Mouse (Mus musculus) MEL (cell line): ENCODE results near the gene Ubtf. TPM values are rescaled to one million over a fixed set of nuclear protein-coding genes. Genes with fewer than 3 reads are reported as not detected.
A peak's percentile ranks its signal among the peaks of the same experiment; 100 is the strongest.

Experiments used
- DNase-seq: peaks from one replicate; pipeline ENCODE4 v3.0.0; 2011; ENCODE audit warnings: low read depth, low spot score
- H3K27ac ChIP-seq: 2 replicates; pipeline ENCODE4 v1.5.1; 2012; ENCODE audit warnings: low read depth, mild to moderate bottlenecking, control low read depth, low read length, moderate library complexity; ENCODE audit not compliant: control insufficient read depth
- H3K27me3 ChIP-seq, 2 experiments: fragments of 150-350 bp in 1 of 2; sonication (generic) in 1 of 2; 2 replicates each; pipeline ENCODE4 v1.6.1; 2012; ENCODE audit warnings: low read length in 2 of 2, mild to moderate bottlenecking in 2 of 2, improper control_type of control experiment in 1 of 2, moderate library complexity in 1 of 2; ENCODE audit not compliant: insufficient read depth in 2 of 2, control insufficient read depth in 1 of 2
- H3K36me3 ChIP-seq, 2 experiments: 2 replicates each; pipeline ENCODE4 v1.6.1; 2012 to 2014; ENCODE audit warnings: low read length in 2 of 2, improper control_type of control experiment in 1 of 2, inconsistent platforms in 1 of 2, mild to moderate bottlenecking in 1 of 2; ENCODE audit not compliant: insufficient read depth in 2 of 2, control insufficient read depth in 1 of 2
- H3K4me1 ChIP-seq, 2 experiments: fragments of 150-350 bp in 1 of 2; sonication (generic) in 1 of 2; 2 replicates each; pipeline ENCODE4 v1.6.1; 2012; ENCODE audit warnings: low read length in 2 of 2, improper control_type of control experiment in 1 of 2, mild to moderate bottlenecking in 1 of 2; ENCODE audit not compliant: insufficient read depth in 2 of 2, control insufficient read depth in 1 of 2
- H3K4me3 ChIP-seq, 2 experiments: fragments of 150-350 bp in 1 of 2; sonication (generic) in 1 of 2; 2 replicates each; pipeline ENCODE4 v1.5.1; 2012; ENCODE audit warnings: low read depth in 2 of 2, low read length in 2 of 2, mild to moderate bottlenecking in 2 of 2, moderate library complexity in 2 of 2, control low read depth in 1 of 2, improper control_type of control experiment in 1 of 2; ENCODE audit not compliant: control insufficient read depth in 1 of 2, insufficient read depth in 1 of 2
- H3K79me2 ChIP-seq: 2 replicates; pipeline ENCODE4 v1.6.1; 2012; ENCODE audit warnings: mild to moderate bottlenecking, low read length, moderate library complexity; ENCODE audit not compliant: control insufficient read depth, poor library complexity, insufficient read depth
- H3K9ac ChIP-seq: 2 replicates; pipeline ENCODE4 v1.6.1; 2012; ENCODE audit warnings: low read depth, mild to moderate bottlenecking, control low read depth, low read length, moderate library complexity; ENCODE audit not compliant: control insufficient read depth, poor library complexity, severe bottlenecking
- H3K9me3 ChIP-seq: fragments of 150-350 bp; sonication (generic); replicated peaks from 2 replicates; pipeline ENCODE4 v1.6.1; 2012; ENCODE audit warnings: mild to moderate bottlenecking, low read length, improper control_type of control experiment, moderate library complexity; ENCODE audit not compliant: insufficient read depth
- BHLHE40 ChIP-seq: IDR thresholded peaks from 2 replicates; pipeline ENCODE4 v1.6.1; 2012; ENCODE audit warnings: low read depth, mild to moderate bottlenecking, inconsistent platforms, low read length, improper control_type of control experiment, borderline replicate concordance
- CTCF ChIP-seq, 3 experiments: IDR thresholded peaks in 2 of 3; conservative IDR thresholded peaks in 1 of 3; 2 replicates each; pipeline ENCODE4 v1.5.1; 2011 to 2012; ENCODE audit warnings: low read length in 3 of 3, low read depth in 2 of 3, mild to moderate bottlenecking in 2 of 3, improper control_type of control experiment in 1 of 3, inconsistent platforms in 1 of 3, mixed read lengths in 1 of 3, moderate library complexity in 1 of 3; ENCODE audit not compliant: control insufficient read depth in 1 of 3, insufficient read depth in 1 of 3, poor library complexity in 1 of 3, severe bottlenecking in 1 of 3
- E2F4 ChIP-seq: IDR thresholded peaks from 2 replicates; pipeline ENCODE4 v1.6.1; 2011; ENCODE audit warnings: low read depth, low read length, improper control_type of control experiment, borderline replicate concordance
- EP300 ChIP-seq, 2 experiments: IDR thresholded peaks; 2 replicates each; pipeline ENCODE4 v1.6.1; 2011; ENCODE audit warnings: improper control_type of control experiment in 2 of 2, low read length in 2 of 2, low read depth in 1 of 2, mild to moderate bottlenecking in 1 of 2
- ETS1 ChIP-seq: IDR thresholded peaks from 2 replicates; pipeline ENCODE4 v1.6.1; 2012; ENCODE audit warnings: low read depth, mild to moderate bottlenecking, inconsistent platforms, low read length, improper control_type of control experiment, moderate library complexity
- GABPA ChIP-seq: IDR thresholded peaks from 2 replicates; pipeline ENCODE4 v1.6.1; 2012; ENCODE audit warnings: low read depth, mild to moderate bottlenecking, inconsistent platforms, low read length, improper control_type of control experiment, moderate library complexity
- HCFC1 ChIP-seq: IDR thresholded peaks from 2 replicates; pipeline ENCODE4 v1.6.1; 2012; ENCODE audit warnings: low read depth, mild to moderate bottlenecking, inconsistent platforms, low read length, improper control_type of control experiment, moderate library complexity
- JUND ChIP-seq: IDR thresholded peaks from 2 replicates; pipeline ENCODE4 v1.6.1; 2011; ENCODE audit warnings: low read depth, mild to moderate bottlenecking, improper control_type of control experiment, low read length
- KAT2A ChIP-seq: conservative IDR thresholded peaks from 2 replicates; pipeline ENCODE4 v1.6.1; 2012; ENCODE audit warnings: low read depth, low read length, improper control_type of control experiment, inconsistent platforms
- MAFK ChIP-seq: IDR thresholded peaks from 2 replicates; pipeline ENCODE4 v1.6.1; 2011; ENCODE audit warnings: low read depth, mild to moderate bottlenecking, low read length, improper control_type of control experiment, borderline replicate concordance
- MAX ChIP-seq: IDR thresholded peaks from 2 replicates; pipeline ENCODE4 v1.6.1; 2011; ENCODE audit warnings: low read length, improper control_type of control experiment
- MAZ ChIP-seq: IDR thresholded peaks from 2 replicates; pipeline ENCODE4 v1.6.1; 2012; ENCODE audit warnings: low read depth, mild to moderate bottlenecking, inconsistent platforms, low read length, improper control_type of control experiment
- MXI1 ChIP-seq: IDR thresholded peaks from 2 replicates; pipeline ENCODE4 v1.6.1; 2011; ENCODE audit warnings: mild to moderate bottlenecking, low read depth, low read length, improper control_type of control experiment
- MYB ChIP-seq: IDR thresholded peaks from 2 replicates; pipeline ENCODE4 v1.6.1; 2011; ENCODE audit warnings: mild to moderate bottlenecking, low read depth, low read length, improper control_type of control experiment
- MYC ChIP-seq: IDR thresholded peaks from 2 replicates; pipeline ENCODE4 v1.6.1; 2011; ENCODE audit warnings: low read depth, mild to moderate bottlenecking, low read length, improper control_type of control experiment, moderate library complexity
- NELFE ChIP-seq: IDR thresholded peaks from 2 replicates; pipeline ENCODE4 v1.6.1; 2011; ENCODE audit warnings: low read depth, low read length, improper control_type of control experiment
- POLR2AphosphoS2 ChIP-seq: IDR thresholded peaks from 2 replicates; pipeline ENCODE4 v1.6.1; 2011; ENCODE audit warnings: low read length, improper control_type of control experiment
- RAD21 ChIP-seq: IDR thresholded peaks from 2 replicates; pipeline ENCODE4 v1.6.1; 2011; ENCODE audit warnings: mild to moderate bottlenecking, low read depth, low read length, improper control_type of control experiment
- SIN3A ChIP-seq: IDR thresholded peaks from 2 replicates; pipeline ENCODE4 v1.6.1; 2012; ENCODE audit warnings: low read length, improper control_type of control experiment, inconsistent platforms
- SMC3 ChIP-seq: IDR thresholded peaks from 2 replicates; pipeline ENCODE4 v1.6.1; 2011; ENCODE audit warnings: low read depth, low read length, improper control_type of control experiment
- TAL1 ChIP-seq: IDR thresholded peaks from 2 replicates; pipeline ENCODE4 v1.6.1; 2012; ENCODE audit warnings: mild to moderate bottlenecking, inconsistent platforms, low read length, moderate library complexity, mixed read lengths
- TBP ChIP-seq: IDR thresholded peaks from 2 replicates; pipeline ENCODE4 v1.8.0; 2011; ENCODE audit warnings: low read depth, low read length, improper control_type of control experiment
- TCF12 ChIP-seq: IDR thresholded peaks from 2 replicates; pipeline ENCODE4 v1.6.1; 2014; ENCODE audit warnings: low read depth, mild to moderate bottlenecking, inconsistent platforms, low read length, improper control_type of control experiment, moderate library complexity
- UBTF ChIP-seq: IDR thresholded peaks from 2 replicates; pipeline ENCODE4 v1.6.1; 2012; ENCODE audit warnings: low read depth, mild to moderate bottlenecking, inconsistent platforms, low read length, improper control_type of control experiment, moderate library complexity, borderline replicate concordance; ENCODE audit not compliant: insufficient read depth
- USF1 ChIP-seq: IDR thresholded peaks from 2 replicates; pipeline ENCODE4 v1.6.1; 2014; ENCODE audit warnings: low read depth, mild to moderate bottlenecking, inconsistent platforms, low read length, improper control_type of control experiment, moderate library complexity
- USF2 ChIP-seq, 2 experiments: IDR thresholded peaks; 2 replicates each; pipeline ENCODE4 v1.6.1; 2011 to 2012; ENCODE audit warnings: improper control_type of control experiment in 2 of 2, low read length in 2 of 2, borderline replicate concordance in 1 of 2, inconsistent platforms in 1 of 2, low read depth in 1 of 2, mild to moderate bottlenecking in 1 of 2; ENCODE audit not compliant: insufficient read depth in 1 of 2
- ZC3H11A ChIP-seq: IDR thresholded peaks from 2 replicates; pipeline ENCODE4 v1.6.1; 2012; ENCODE audit warnings: low read depth, mild to moderate bottlenecking, inconsistent platforms, low read length, improper control_type of control experiment
- ZKSCAN1 ChIP-seq: IDR thresholded peaks from 2 replicates; pipeline ENCODE4 v1.6.1; 2012; ENCODE audit warnings: low read depth, mild to moderate bottlenecking, inconsistent platforms, low read length, improper control_type of control experiment, moderate library complexity
- ZMIZ1 ChIP-seq: IDR thresholded peaks from 2 replicates; pipeline ENCODE4 v1.6.1; 2012; ENCODE audit warnings: low read depth, mild to moderate bottlenecking, inconsistent platforms, low read length, improper control_type of control experiment, moderate library complexity
- ZNF384 ChIP-seq: IDR thresholded peaks from 2 replicates; pipeline ENCODE4 v1.6.1; 2012; ENCODE audit warnings: low read depth, mild to moderate bottlenecking, inconsistent platforms, low read length, improper control_type of control experiment
- polyA plus RNA-seq, 2 experiments: library from polyadenylated mRNA; stranded (reverse) in 1 of 2; unstranded in 1 of 2; fragments of >175 nt in 1 of 2; fragments of >200 nt in 1 of 2; gene quantifications; 2 replicates each; pipeline versions ENCODE4 v1.2.1 to v1.2.4; 2012; ENCODE audit warnings: low replicate concordance in 2 of 2, low read depth in 1 of 2; ENCODE audit not compliant: insufficient read length in 2 of 2, insufficient read depth in 1 of 2, missing spikeins in 1 of 2
- total RNA-seq: library from RNA; depleted of rRNA; stranded (reverse); fragments of 300-350 nt; gene quantifications from 2 replicates; pipeline ENCODE4 v1.2.3, GENCODE M21; 2012

Ubtf gene
- total and polyA plus RNA-seq, 3 experiments = 76.5 to 189 (median 145) TPM

DNA sequence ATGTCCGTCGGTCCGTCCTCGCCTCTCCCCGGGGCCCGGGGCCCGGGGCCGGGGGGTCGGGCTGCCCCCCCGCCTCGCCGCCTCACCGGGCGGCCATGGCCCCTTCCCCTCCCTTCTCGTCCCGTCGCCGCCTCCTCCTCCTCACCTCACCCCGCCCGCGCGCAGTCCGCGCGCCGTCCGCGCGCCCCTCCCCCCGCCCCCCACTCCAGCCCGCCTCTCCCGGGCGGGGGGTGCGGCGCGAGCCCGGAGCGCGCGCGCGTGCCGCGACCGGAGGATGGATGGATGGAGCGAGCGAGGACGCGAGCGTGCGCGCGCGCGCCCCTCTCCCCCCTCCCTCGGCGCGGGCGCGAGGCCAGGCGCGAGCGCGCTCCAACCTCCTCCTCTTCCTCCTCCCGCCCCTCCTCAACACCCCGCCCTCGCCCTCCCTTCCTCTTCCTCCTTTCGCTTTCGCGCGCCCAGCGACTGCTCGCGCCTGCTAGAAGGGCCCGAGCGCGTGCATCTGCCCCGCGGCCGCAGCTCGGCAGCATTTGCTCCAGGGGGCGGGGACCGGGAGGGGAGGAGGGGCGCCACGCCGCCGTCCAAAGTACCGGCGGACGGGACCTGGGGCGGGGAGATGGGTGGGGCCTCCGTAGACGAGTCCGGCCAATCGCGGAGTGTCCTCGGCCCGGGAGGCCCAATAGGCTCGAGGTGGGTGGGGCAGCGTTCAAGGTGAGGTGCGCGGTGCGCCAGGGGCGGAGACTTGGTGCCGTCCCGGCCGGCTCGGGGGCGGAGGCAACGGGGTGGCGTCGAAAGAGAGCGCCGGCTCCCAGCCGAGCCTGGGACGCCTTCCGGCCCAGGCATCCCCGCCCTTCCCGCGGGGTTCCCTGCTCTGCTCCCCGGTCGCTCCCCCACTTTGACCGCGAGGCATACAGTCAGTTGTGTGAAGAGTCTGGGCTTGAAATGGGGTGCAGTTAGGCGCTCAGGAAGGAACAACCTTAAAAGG is 22.8 kb downstream of the Ubtf start, which contains the start of gene Atxn7l3 (continued):
- TF ChIP-seq POLR2AphosphoS2 = peak; percentile 97
- TF ChIP-seq RAD21 = no peak
- peak; percentile 70 for TF ChIP-seq UBTF
- TF ChIP-seq GABPA = no peak
- TF ChIP-seq MAX = no peak; the same call in 1 of the 2 replicates

DNA sequence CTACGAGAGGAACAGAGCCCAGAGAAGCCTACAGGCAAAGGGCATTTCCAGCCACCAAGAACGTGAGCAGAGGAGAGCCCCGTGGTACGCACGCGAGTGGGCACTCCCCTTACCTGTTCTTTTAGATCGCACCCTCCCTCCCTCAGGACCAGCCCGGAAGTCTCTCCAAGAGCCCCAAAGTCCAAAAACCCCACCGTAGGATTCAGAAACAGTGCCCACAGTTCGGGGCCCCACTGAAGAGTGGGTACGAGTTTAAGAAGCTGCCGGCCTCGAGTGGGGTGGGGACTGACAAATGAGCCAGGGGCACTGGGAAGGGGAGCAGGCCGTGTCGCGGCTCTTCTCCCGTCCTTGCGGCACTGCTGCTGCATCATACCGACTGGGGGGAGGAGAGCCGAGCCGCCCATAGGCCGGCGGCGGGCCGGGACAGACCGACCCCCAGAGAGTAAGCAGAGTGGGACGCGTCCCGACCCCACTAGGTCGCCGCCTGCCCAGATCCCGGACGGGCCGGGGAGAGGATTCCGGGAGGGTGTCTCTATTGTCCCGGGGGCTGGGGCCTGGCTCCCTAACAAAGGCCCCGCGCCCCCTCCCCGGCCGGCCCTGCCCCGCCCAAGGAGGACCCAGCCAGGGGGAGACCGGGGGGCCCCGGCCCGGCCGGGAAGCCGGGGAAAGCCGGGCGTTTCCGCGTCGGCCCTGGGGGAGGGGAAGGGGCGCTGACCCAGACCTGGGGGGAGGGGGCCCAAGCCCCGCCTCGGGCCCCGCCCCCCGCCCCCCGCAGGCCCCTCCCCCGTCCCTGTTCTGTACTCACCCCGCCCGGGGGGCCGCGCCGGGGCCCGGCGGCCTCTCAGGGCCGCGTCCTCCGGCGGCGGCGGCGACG is 23.7 kb downstream of the Ubtf start:
- Histone ChIP-seq H3K9ac (peak overlapping the region; percentile 74), H3K27ac (peak overlapping the region; percentile 76), H3K79me2 (peaks cover 24% of the 10 kb centered on the region), H3K27me3 (no peaks in the 10 kb centered on the region), H3K36me3 (peaks cover 2 to 9% of the 10 kb centered on the region in 2 experiments; a peak in 3 of 4 replicates), H3K9me3 (no peaks in the 10 kb centered on the region), H3K4me1 (peaks cover 2 to 14% of the 10 kb centered on the region in 2 experiments; a peak in 3 of 4 replicates), H3K4me3 (peak overlapping the region; percentile 77 to 84)
- DNase-seq = peak; percentile 71
- TF ChIP-seq MXI1 = no peak; the same call in none of the 2 replicates
- 0 out of 2 replicates have a peak, but pooled peaks have one; percentile 29 for TF ChIP-seq ZMIZ1
- no peak for TF ChIP-seq JUND
- TF ChIP-seq SIN3A = peak; percentile 60
- no peak for TF ChIP-seq KAT2A
- peak; percentile 37 for TF ChIP-seq HCFC1
- TF ChIP-seq USF1 = no peak
- no peak for TF ChIP-seq GABPA
- TF ChIP-seq SMC3 = no peak
- no peak for TF ChIP-seq MAX
- TF ChIP-seq TBP = no peak
- TF ChIP-seq ZNF384 = no peak
- no peak for TF ChIP-seq RAD21
- no peak for TF ChIP-seq ZC3H11A
- no peak for TF ChIP-seq BHLHE40
- no peak; the same call in 1 of the 2 replicates for TF ChIP-seq NELFE
- no peak for TF ChIP-seq TCF12
- TF ChIP-seq MYC = 0 out of 2 replicates have a peak, but pooled peaks have one; percentile 1
- no peak for TF ChIP-seq MAFK
- TF ChIP-seq ETS1 = peak; percentile 12; the same call in 1 of the 2 replicates
- TF ChIP-seq MYB = no peak
- TF ChIP-seq POLR2AphosphoS2 = peak; percentile 49; the same call in 1 of the 2 replicates
- no peak for TF ChIP-seq USF2 (IDR thresholded peaks at IDR 0.05; ENCODE audit: borderline replicate concordance in 1 of 2, insufficient read depth in 1 of 2, low read depth in 1 of 2, low read length in 2 of 2)
- no peak for TF ChIP-seq CTCF (IDR thresholded peaks at IDR 0.05 in 2 of 3, conservative IDR thresholded peaks at IDR 0.05 in 1 of 3; ENCODE audit: control insufficient read depth in 1 of 3, insufficient read depth in 1 of 3, low read depth in 2 of 3, low read length in 3 of 3, poor library complexity in 1 of 3, severe bottlenecking in 1 of 3)
- TF ChIP-seq ZKSCAN1 = no peak
- TF ChIP-seq MAZ = 0 out of 2 replicates have a peak, but pooled peaks have one; percentile 25
- TF ChIP-seq EP300 (IDR thresholded peaks at IDR 0.05; ENCODE audit: low read depth in 1 of 2, low read length in 2 of 2) = no peak
- TF ChIP-seq E2F4 = no peak
- no peak for TF ChIP-seq TAL1
